Mouse (Mus musculus) gonadal fat pad, adult 2 months (tissue): Measurements from ENCODE around the gene Col4a3. TPM values are rescaled to one million over a fixed set of nuclear protein-coding genes. Genes with fewer than 3 reads are reported as not detected.

Experiments
- DNase-seq: peaks from one replicate; pipeline ENCODE4 v3.0.0-alpha.2; 2012; ENCODE audit warnings: low read depth
- polyA plus RNA-seq: library from polyadenylated mRNA; depleted of rRNA; stranded (reverse); fragments of >200 nt; gene quantifications from 2 replicates; pipeline ENCODE4 v1.2.3, GENCODE M21; 2012

The Col4a3 gene
- polyA plus RNA-seq, 1 experiment, result 8.5 TPM

- DNase-seq, result no peak
These were observed 76.8 kb downstream of the Col4a3 start for GRCm38 (mm10) chr1:82663522-82663921.

GRCm38 (mm10) chr1:82686328-82686727 is 99.6 kb downstream of the Col4a3 start:
- DNase-seq, result no peak

- no peak for DNase-seq
These were observed 100.1 kb downstream of the Col4a3 start for GRCm38 (mm10) chr1:82686866-82687265.

GRCm38 (mm10) chr1:82687931-82688330 is 101.2 kb downstream of the Col4a3 start:
- no peak for DNase-seq

GRCm38 (mm10) chr1:82695915-82696314 is 109.2 kb downstream of the Col4a3 start:
- DNase-seq, result no peak

GRCm38 (mm10) chr1:82717816-82718512 is 131.2 kb downstream of the Col4a3 start:
- DNase-seq, result no peak

GRCm38 (mm10) chr1:82724339-82725025 is 137.8 kb downstream of the Col4a3 start, which contains the start of gene Mff:
Gene Mff, plus strand, starts transcription at chr1:82724890.
- DNase-seq, result peak; percentile 67

GRCm38 (mm10) chr1:82725026-82725874 is 138.5 kb downstream of the Col4a3 start:
- peak; percentile 36 for DNase-seq

GRCm38 (mm10) chr1:82725875-82726185 is 139.1 kb downstream of the Col4a3 start:
- DNase-seq, result no peak

GRCm38 (mm10) chr1:82726482-82726881 is 139.8 kb downstream of the Col4a3 start:
- DNase-seq, result no peak

- no peak for DNase-seq
These were observed 146.6 kb downstream of the Col4a3 start for GRCm38 (mm10) chr1:82733357-82733756.

GRCm38 (mm10) chr1:82738066-82738465 is 151.3 kb downstream of the Col4a3 start:
- DNase-seq, result no peak

GRCm38 (mm10) chr1:82741539-82741938 is 154.8 kb downstream of the Col4a3 start:
- no peak for DNase-seq

GRCm38 (mm10) chr1:82743962-82744361 is 157.2 kb downstream of the Col4a3 start:
- DNase-seq, result no peak

GRCm38 (mm10) chr1:82746408-82746807 is 159.7 kb downstream of the Col4a3 start:
- no peak for DNase-seq

- DNase-seq, result no peak
These were observed 161.2 kb downstream of the Col4a3 start for GRCm38 (mm10) chr1:82747714-82748452.

- no peak for DNase-seq
These were observed 172.8 kb downstream of the Col4a3 start for GRCm38 (mm10) chr1:82759520-82759919.

GRCm38 (mm10) chr1:82761454-82762169 is 174.9 kb downstream of the Col4a3 start:
- DNase-seq, result no peak

- no peak for DNase-seq
These were observed 175.6 kb downstream of the Col4a3 start for GRCm38 (mm10) chr1:82762274-82762673.

GRCm38 (mm10) chr1:82766227-82766626 is 179.5 kb downstream of the Col4a3 start:
- no peak for DNase-seq

GRCm38 (mm10) chr1:82766641-82767040 is 179.9 kb downstream of the Col4a3 start:
- DNase-seq, result no peak
